Comparison of ENCODE assay signal across 9 mouse cellular contexts in the genomic region with DNA sequence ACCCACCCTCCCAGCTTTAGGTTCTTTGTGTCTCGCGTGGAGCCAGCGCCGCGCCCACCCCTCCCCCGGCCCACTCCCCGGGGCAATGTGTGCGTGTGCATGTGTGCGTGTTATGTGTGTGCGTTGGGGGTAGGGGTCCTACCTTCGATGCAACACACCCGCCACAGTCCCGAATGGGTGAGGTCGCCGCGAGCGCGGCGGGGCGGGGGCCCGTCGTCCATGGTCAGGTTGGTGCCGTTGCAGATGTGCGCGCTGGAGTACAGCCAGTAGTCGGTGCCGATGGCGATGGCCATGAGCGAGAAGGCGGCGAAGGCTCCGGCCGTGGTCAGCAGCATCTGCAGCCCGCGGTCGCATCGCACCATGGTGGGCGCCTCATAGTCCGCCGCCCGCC. TPM values are rescaled to one million over a fixed set of nuclear protein-coding genes. Genes with fewer than 3 reads are reported as not detected.
A peak's percentile ranks its signal among the peaks of the same experiment; 100 is the strongest.
DNase-seq lines count a peak whose midpoint lies in the region; ATAC-seq lines count a peak whose summit lies in the region.
"Had no signal": no experiment of that assay in that cellular context is flagged by ENCODE, and none has a peak within 500 bp of the region (broad histone marks: within the 10 kb centered on the region; RNA-seq: fewer than 3 reads in every experiment).

No protein-coding gene starts in this region.

- peak overlapping the region; percentile 60 for H3K4me3 ChIP-seq in intestine, embryonic 16.5 days (ENCODE audit: low read length)
- H3K4me3 ChIP-seq in midbrain, embryonic 15.5 days: peak overlapping the region; percentile 87
- H3K4me3 ChIP-seq: erythroblast, embryonic 14.5 days had no signal

- WGBS in intestine, embryonic 16.5 days: under 1% methylated on average over 37 of the region's 41 CpGs
- under 1% methylated on average over 37 of the region's 41 CpGs for WGBS in midbrain, embryonic 15.5 days

- peak; percentile 62 to 63 for DNase-seq in cerebellum, postnatal 10 days
- DNase-seq in right cerebral cortex, postnatal 14 days: peak; percentile 50
- no peak for DNase-seq in right cerebral cortex, postnatal 36 days (ENCODE audit: low spot score in 2 of 2)

- H3K4me2 ChIP-seq in intestine, embryonic 16.5 days (ENCODE audit: low read depth, low read length): peak overlapping the region; percentile 94
- H3K4me2 ChIP-seq in midbrain, embryonic 15.5 days: peak overlapping the region; percentile 75

- H3K9me3 ChIP-seq in intestine, embryonic 16.5 days (ENCODE audit: control insufficient read depth, low read length): no peaks in the 10 kb centered on the region
- H3K9me3 ChIP-seq in midbrain, embryonic 15.5 days: no peaks in the 10 kb centered on the region

- H3K4me1 ChIP-seq in intestine, embryonic 16.5 days (ENCODE audit: control insufficient read depth, insufficient read depth, low read length): peaks cover 24% of the 10 kb centered on the region
- H3K4me1 ChIP-seq in midbrain, embryonic 15.5 days: peaks cover 49% of the 10 kb centered on the region

- no peaks in the 10 kb centered on the region for H3K36me3 ChIP-seq in intestine, embryonic 16.5 days (ENCODE audit: control insufficient read depth, insufficient read depth, low read length)
- H3K36me3 ChIP-seq in midbrain, embryonic 15.5 days (replicated peaks): no peaks in the 10 kb centered on the region; the same call in 1 of the 2 replicates

- peak overlapping the region; percentile 37; the same call in 1 of the 2 replicates for H3K27ac ChIP-seq in intestine, embryonic 16.5 days (ENCODE audit: low read length)
- H3K27ac ChIP-seq in midbrain, embryonic 15.5 days: peak overlapping the region; percentile 96

- peak overlapping the region; percentile 60 for H3K9ac ChIP-seq in intestine, embryonic 16.5 days (ENCODE audit: low read depth, low read length)
- peak overlapping the region; percentile 85 for H3K9ac ChIP-seq in midbrain, embryonic 15.5 days

- ATAC-seq in cerebellum, adult (ENCODE audit: insufficient number of reproducible peaks, low FRiP score, low TSS enrichment): no peak
- ATAC-seq in intestine, embryonic 16.5 days: peak; percentile 17; the same call in 1 of the 2 replicates
- peak; percentile 53 for ATAC-seq in midbrain, embryonic 15.5 days (replicated peaks)
- no peak for ATAC-seq in granulocyte monocyte progenitor cell, adult 5-6 weeks (replicated peaks; ENCODE audit: poor library complexity, severe bottlenecking)
- ATAC-seq in inflammation-experienced regulatory T-cells, adult 6 months: no peak

- H3K27me3 ChIP-seq in intestine, embryonic 16.5 days (replicated peaks; ENCODE audit: control insufficient read depth, insufficient read depth, low read length): peaks cover 41% of the 10 kb centered on the region
- no peaks in the 10 kb centered on the region for H3K27me3 ChIP-seq in midbrain, embryonic 15.5 days (replicated peaks)

RNA-seq across cellular contexts. Expression of gene Cacng4, which starts 0.3 kb away (rescaled TPM):
- 2.6 and 2.8 TPM in 2 replicates for polyA plus RNA-seq in intestine, embryonic 16.5 days (2015; fragmentation: Nextera tagmentation; extraction: Ambion mirVana)
- polyA plus RNA-seq in midbrain, embryonic 15.5 days (2015; fragmentation: Nextera tagmentation; extraction: Ambion mirVana): 61.5 and 68.6 TPM in 2 replicates
- total RNA-seq in granulocyte monocyte progenitor cell, adult 5-6 weeks (2014; fragmentation: Nextera tagmentation): not detected in 2 replicates
- total RNA-seq in granulocyte monocyte progenitor cell, adult 5-6 weeks (2017): not detected in 2 replicates
- not detected for polyA plus RNA-seq in inflammation-experienced regulatory T-cells, adult 6 months (2017; shearing (Covaris generic))
- polyA plus RNA-seq: erythroblast, embryonic 14.5 days had no signal

Comparison
In these comparisons a context has a peak if more than half of its experiments do, and no peak if none do; other contexts are left out.
1. DNase-seq: peak in cerebellum, postnatal 10 days (2 of 2) and right cerebral cortex, postnatal 14 days (single experiment); none in right cerebral cortex, postnatal 36 days (0 of 2).
2. ATAC-seq: peak in intestine, embryonic 16.5 days (single experiment) and midbrain, embryonic 15.5 days (single experiment); none in cerebellum, adult (single experiment), granulocyte monocyte progenitor cell, adult 5-6 weeks (single experiment) and inflammation-experienced regulatory T-cells, adult 6 months (single experiment).
3. RNA of gene Cacng4, which starts 0.3 kb away (polyA plus RNA-seq): 61.5 to 68.6 TPM in midbrain, embryonic 15.5 days; 2.6 to 2.8 TPM in intestine, embryonic 16.5 days and not detected in inflammation-experienced regulatory T-cells, adult 6 months; every median in the first group is over 10 times any median in the second.